Mouse (Mus musculus) CH12.LX (cell line): ENCODE measurements around the gene Ass1. TPM values are rescaled to one million over a fixed set of nuclear protein-coding genes. Genes with fewer than 3 reads are reported as not detected.
A peak's percentile ranks its signal among the peaks of the same experiment; 100 is the strongest.

ENCODE experiments used
- DNase-seq: peaks from one replicate; pipeline ENCODE4 v3.0.0-alpha.2; 2013; ENCODE audit errors: extremely low read depth
- H3K27ac ChIP-seq: 2 replicates; pipeline ENCODE4 v1.5.1; 2012; ENCODE audit warnings: low read depth, mild to moderate bottlenecking, control low read depth, moderate library complexity; ENCODE audit not compliant: insufficient read depth
- H3K27me3 ChIP-seq: replicated peaks from 2 replicates; pipeline ENCODE3; 2012; ENCODE audit warnings: inconsistent platforms
- H3K36me3 ChIP-seq, 2 experiments: replicated peaks in 1 of 2; 2 replicates each; pipeline versions ENCODE3 to v1.6.1; 2012; ENCODE audit warnings: inconsistent platforms in 1 of 2, low read length in 1 of 2, mild to moderate bottlenecking in 1 of 2, mixed read lengths in 1 of 2, moderate library complexity in 1 of 2; ENCODE audit not compliant: control insufficient read depth in 1 of 2, insufficient read depth in 1 of 2
- H3K4me1 ChIP-seq, 2 experiments: 2 replicates each; pipeline ENCODE4 v1.6.1; 2012; ENCODE audit warnings: inconsistent platforms in 1 of 2, moderate library complexity in 1 of 2; ENCODE audit not compliant: insufficient read depth in 2 of 2, control insufficient read depth in 1 of 2
- H3K4me2 ChIP-seq: 2 replicates; pipeline ENCODE4 v1.6.1; 2012; ENCODE audit warnings: low read depth, mild to moderate bottlenecking, control low read depth; ENCODE audit not compliant: poor library complexity, insufficient read depth, severe bottlenecking
- H3K4me3 ChIP-seq, 3 experiments: fragments of 150-350 bp in 1 of 3; sonication (generic) in 1 of 3; replicated peaks in 1 of 3; 2 replicates each; pipeline versions ENCODE3 to v1.5.1; 2011 to 2012; ENCODE audit warnings: low read depth in 2 of 3, low read length in 2 of 3, mild to moderate bottlenecking in 2 of 3, moderate library complexity in 2 of 3, control low read depth in 1 of 3, improper control_type of control experiment in 1 of 3, inconsistent platforms in 1 of 3, mixed read lengths in 1 of 3; ENCODE audit not compliant: poor library complexity in 1 of 3
- H3K79me2 ChIP-seq: replicated peaks from 2 replicates; pipeline ENCODE4 v1.6.1; 2012; ENCODE audit warnings: mild to moderate bottlenecking, moderate library complexity; ENCODE audit not compliant: control insufficient read depth, poor library complexity, insufficient read depth, severe bottlenecking; ENCODE audit errors: extremely low read depth
- H3K9ac ChIP-seq: 2 replicates; pipeline ENCODE4 v1.6.1; 2012; ENCODE audit warnings: low read depth, mild to moderate bottlenecking, control low read depth, moderate library complexity; ENCODE audit not compliant: insufficient read depth
- H3K9me3 ChIP-seq: replicated peaks from 2 replicates; pipeline ENCODE3; 2012; ENCODE audit warnings: low read length, inconsistent platforms, mixed read lengths
- BHLHE40 ChIP-seq: IDR thresholded peaks from 2 replicates; pipeline ENCODE4 v1.6.1; 2011; ENCODE audit warnings: mild to moderate bottlenecking, low read depth, low read length, improper control_type of control experiment
- CHD1 ChIP-seq: IDR thresholded peaks from 2 replicates; pipeline ENCODE4 v1.6.1; 2012; ENCODE audit warnings: low read depth, low read length, improper control_type of control experiment, inconsistent platforms
- CHD2 ChIP-seq: IDR thresholded peaks from 2 replicates; pipeline ENCODE4 v1.6.1; 2011; ENCODE audit warnings: low read length, improper control_type of control experiment
- CTCF ChIP-seq, 2 experiments: IDR thresholded peaks in 1 of 2; conservative IDR thresholded peaks in 1 of 2; 2 replicates each; pipeline ENCODE4 v1.5.1; 2011 to 2012; ENCODE audit warnings: low read depth in 2 of 2, low read length in 2 of 2, improper control_type of control experiment in 1 of 2, inconsistent platforms in 1 of 2, mild to moderate bottlenecking in 1 of 2, moderate library complexity in 1 of 2
- ELF1 ChIP-seq: IDR thresholded peaks from 2 replicates; pipeline ENCODE4 v1.6.1; 2014; ENCODE audit warnings: low read depth, mild to moderate bottlenecking, inconsistent platforms, low read length, improper control_type of control experiment
- EP300 ChIP-seq: IDR thresholded peaks from 2 replicates; pipeline ENCODE4 v1.6.1; 2011; ENCODE audit warnings: low read length, improper control_type of control experiment
- ETS1 ChIP-seq: conservative IDR thresholded peaks from 2 replicates; pipeline ENCODE4 v1.6.1; 2012; ENCODE audit warnings: low read depth, mild to moderate bottlenecking, inconsistent platforms, low read length, improper control_type of control experiment, moderate library complexity
- HCFC1 ChIP-seq: IDR thresholded peaks from 2 replicates; pipeline ENCODE4 v1.6.1; 2012; ENCODE audit warnings: low read depth, mild to moderate bottlenecking, inconsistent platforms, low read length, improper control_type of control experiment
- MAX ChIP-seq: IDR thresholded peaks from 2 replicates; pipeline ENCODE4 v1.6.1; 2011; ENCODE audit warnings: low read length, improper control_type of control experiment
- MAZ ChIP-seq: IDR thresholded peaks from 2 replicates; pipeline ENCODE4 v1.6.1; 2012; ENCODE audit warnings: low read depth, mild to moderate bottlenecking, inconsistent platforms, low read length, improper control_type of control experiment, moderate library complexity
- MEF2A ChIP-seq: IDR thresholded peaks from 2 replicates; pipeline ENCODE4 v1.6.1; 2014; ENCODE audit warnings: low read depth, mild to moderate bottlenecking, inconsistent platforms, low read length, improper control_type of control experiment, borderline replicate concordance
- MXI1 ChIP-seq: IDR thresholded peaks from 2 replicates; pipeline ENCODE4 v1.6.1; 2011; ENCODE audit warnings: mild to moderate bottlenecking, low read depth, low read length, improper control_type of control experiment
- MYC ChIP-seq: IDR thresholded peaks from 2 replicates; pipeline ENCODE4 v1.6.1; 2011; ENCODE audit warnings: low read depth, mild to moderate bottlenecking, improper control_type of control experiment, low read length
- NELFE ChIP-seq: IDR thresholded peaks from 2 replicates; pipeline ENCODE4 v1.6.1; 2011; ENCODE audit warnings: low read depth, low read length, improper control_type of control experiment
- POLR2A ChIP-seq: IDR thresholded peaks from 2 replicates; pipeline ENCODE4 v1.6.1; 2011; ENCODE audit warnings: low read depth, mild to moderate bottlenecking, improper control_type of control experiment, low read length
- SMC3 ChIP-seq: IDR thresholded peaks from 2 replicates; pipeline ENCODE4 v1.6.1; 2011; ENCODE audit warnings: low read depth, low read length, improper control_type of control experiment
- TBP ChIP-seq: conservative IDR thresholded peaks from 2 replicates; pipeline ENCODE4 v1.6.1; 2011; ENCODE audit warnings: low read depth, low read length, improper control_type of control experiment
- TCF12 ChIP-seq: IDR thresholded peaks from 2 replicates; pipeline ENCODE4 v1.6.1; 2014; ENCODE audit warnings: low read depth, mild to moderate bottlenecking, inconsistent platforms, low read length, improper control_type of control experiment
- UBTF ChIP-seq: IDR thresholded peaks from 2 replicates; pipeline ENCODE4 v1.6.1; 2012; ENCODE audit warnings: low read depth, mild to moderate bottlenecking, inconsistent platforms, low read length, improper control_type of control experiment, moderate library complexity
- USF1 ChIP-seq: IDR thresholded peaks from 2 replicates; pipeline ENCODE4 v1.6.1; 2014; ENCODE audit warnings: low read depth, mild to moderate bottlenecking, inconsistent platforms, low read length, improper control_type of control experiment
- USF2 ChIP-seq: conservative IDR thresholded peaks from 2 replicates; pipeline ENCODE4 v1.6.1; 2011; ENCODE audit warnings: low read depth, low read length, improper control_type of control experiment
- ZC3H11A ChIP-seq: IDR thresholded peaks from 2 replicates; pipeline ENCODE4 v1.6.1; 2012; ENCODE audit warnings: low read depth, mild to moderate bottlenecking, inconsistent platforms, low read length, improper control_type of control experiment
- ZMIZ1 ChIP-seq: IDR thresholded peaks from 2 replicates; pipeline ENCODE4 v1.6.1; 2012; ENCODE audit warnings: low read depth, mild to moderate bottlenecking, inconsistent platforms, low read length, improper control_type of control experiment
- ZNF384 ChIP-seq: IDR thresholded peaks from 2 replicates; pipeline ENCODE4 v1.6.1; 2012; ENCODE audit warnings: low read depth, low read length, improper control_type of control experiment, inconsistent platforms
- dilution Hi-C: fragments of 300-500 bp; cut with MboI; formaldehyde crosslinking; loops from 2 replicates; pipeline ENCODE4 v1.14.3; 2020; ENCODE audit warnings: low sequenced_read_pairs; ENCODE audit not compliant: extremely low pct_unique_long_range_greater_than_20kb, extremely low pct_ligation_motif_present
- in situ Hi-C: fragments of 300-500 bp; cut with MboI; formaldehyde crosslinking; loops from 3 replicates; pipeline ENCODE4 v1.14.3; 2019; ENCODE audit warnings: low sequenced_read_pairs, low pct_ligation_motif_present, low pct_unique_long_range_greater_than_20kb, mixed read lengths
- polyA plus RNA-seq: library from polyadenylated mRNA; unstranded; fragments of >175 nt; gene quantifications from 2 replicates; pipeline ENCODE4 v1.2.1, GENCODE M21; 2012; ENCODE audit warnings: low read depth; ENCODE audit not compliant: insufficient read length
- total RNA-seq, 2 experiments: library from RNA; depleted of rRNA; stranded (reverse); fragments of 300-350 nt in 1 of 2; fragments of >200 nt in 1 of 2; gene quantifications; 2 replicates each; pipeline ENCODE4 v1.2.3; 2012 to 2014

Gene Ass1
- total RNA-seq (2012; rRNA removed): 45.1 and 64.4 TPM in 2 replicates
- total RNA-seq (2014; rRNA removed): 87.8 and 97.4 TPM in 2 replicates
- 204 and 211 TPM in 2 replicates for polyA plus RNA-seq

DNA sequence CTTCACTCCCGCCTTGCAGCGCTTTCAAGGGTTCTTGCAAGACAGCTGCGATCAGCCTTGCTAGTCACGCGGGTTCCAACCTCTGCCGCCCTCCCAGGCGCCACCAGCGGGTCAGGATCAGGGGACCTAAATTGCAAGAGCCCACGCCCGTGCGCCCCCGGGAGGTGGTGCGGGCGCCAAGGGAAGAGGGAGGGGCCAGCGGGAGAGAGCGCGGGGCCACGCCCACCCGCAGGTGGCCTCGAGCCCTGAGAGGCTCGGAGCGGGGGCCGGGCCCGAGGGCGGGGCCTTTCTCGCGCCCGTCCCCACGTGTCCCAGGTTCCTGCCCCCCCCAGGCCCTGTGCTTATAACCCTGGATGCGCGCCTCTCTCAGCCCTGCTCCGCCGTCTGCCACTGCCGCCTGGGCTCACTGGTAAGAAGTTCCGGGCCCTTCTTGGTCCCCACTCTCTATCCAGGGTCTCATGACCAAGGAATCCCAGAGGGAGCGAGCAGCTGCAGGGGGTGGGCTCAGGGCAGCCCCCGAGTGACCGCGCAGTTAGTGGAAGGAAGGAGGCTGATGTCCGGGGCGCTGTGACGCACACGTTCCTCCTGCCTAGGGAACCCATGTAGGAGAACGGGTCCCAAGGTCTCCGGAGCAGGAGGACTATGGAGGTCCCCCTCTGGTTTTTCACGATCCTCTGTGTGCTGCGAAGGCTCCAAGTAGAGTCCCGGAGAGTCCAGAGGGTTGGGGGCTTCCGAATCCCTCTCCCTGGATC lies at the start of gene Ass1:
TSS of gene Ass1 (plus strand) at position 277 of the 752 bp plus-strand sequence.
- DNase-seq: peak; percentile 89
- TF ChIP-seq UBTF: no peak
- TF ChIP-seq CTCF (conservative IDR thresholded peaks at IDR 0.05 in 1 of 2, IDR thresholded peaks at IDR 0.05 in 1 of 2; ENCODE audit: low read depth in 2 of 2, low read length in 2 of 2): peak in 1 of 2 experiments; percentile 37; a peak in 1 of 4 replicates
- no peak for TF ChIP-seq ETS1
- TF ChIP-seq MAZ: peak; percentile 69; the same call in 1 of the 2 replicates
- no peak for TF ChIP-seq CHD2
- peak; percentile 95 for TF ChIP-seq MXI1
- TF ChIP-seq TBP: peak; percentile 69; the same call in 1 of the 2 replicates
- peak; percentile 74 for TF ChIP-seq USF1
- TF ChIP-seq ZC3H11A: no peak
- TF ChIP-seq POLR2A: peak; percentile 75
- TF ChIP-seq CHD1: no peak
- peak; percentile 56 for TF ChIP-seq TCF12
- TF ChIP-seq USF2: peak; percentile 23; the same call in 1 of the 2 replicates
- no peak for TF ChIP-seq ZNF384
- TF ChIP-seq ZMIZ1: peak; percentile 64; the same call in 1 of the 2 replicates
- 0 out of 2 replicates have a peak, but pooled peaks have one; percentile 12 for TF ChIP-seq MEF2A
- TF ChIP-seq ELF1: peak; percentile 29; the same call in 1 of the 2 replicates
- peak; percentile 69 for TF ChIP-seq NELFE
- TF ChIP-seq HCFC1: peak; percentile 29; the same call in 1 of the 2 replicates
- peak; percentile 79; the same call in 1 of the 2 replicates for TF ChIP-seq MAX
- no peak for TF ChIP-seq SMC3
- TF ChIP-seq EP300: no peak
- 0 out of 2 replicates have a peak, but pooled peaks have one; percentile 29 for TF ChIP-seq BHLHE40
- no peak for TF ChIP-seq MYC
- Histone ChIP-seq H3K27ac (no peak within 1 kb of the TSS), H3K9me3 (peaks cover 5% of the 10 kb centered on the region), H3K9ac (peak within 1 kb of the TSS; percentile 42), H3K4me2 (peak within 1 kb of the TSS; percentile 80), H3K27me3 (no peaks in the 10 kb centered on the region), H3K36me3 (peaks cover 0 to 22% of the 10 kb centered on the region in 2 experiments), H3K79me2 (no peaks in the 10 kb centered on the region), H3K4me3 (peak within 1 kb of the TSS; percentile 61 to 74 (median 62)), H3K4me1 (peaks cover 14 to 66% of the 10 kb centered on the region in 2 experiments)
- in situ Hi-C loops: loop anchor here (5.0 to 25.0 kb wide), 2 partner anchors 38 to 408 kb away; no protein-coding TSS in a partner anchor
- dilution Hi-C loops: no loop called here
